Mouse (Mus musculus) retina, postnatal 1 day (tissue): ENCODE measurements around the gene Lrrc8b.

Experiments
- DNase-seq: peaks from one replicate; pipeline ENCODE4 v3.0.0-alpha.2; 2012

Lrrc8b gene

GRCm38 (mm10) chr5:105415198-105415791, at the start of gene Lrrc8b:
Gene Lrrc8b, plus strand, starts transcription at chr5:105415775.
- DNase-seq: peak; percentile 92

- no peak for DNase-seq
Measured at GRCm38 (mm10) chr5:105381482-105381881, 34.1 kb upstream of the Lrrc8b start.

- no peak for DNase-seq
Measured at GRCm38 (mm10) chr5:105390346-105390745, 25.2 kb upstream of the Lrrc8b start.

GRCm38 (mm10) chr5:105393731-105394130, 21.8 kb upstream of the Lrrc8b start:
- DNase-seq: no peak

GRCm38 (mm10) chr5:105395188-105395587, 20.4 kb upstream of the Lrrc8b start:
- no peak for DNase-seq

- no peak for DNase-seq
Measured at GRCm38 (mm10) chr5:105398966-105399365, 16.6 kb upstream of the Lrrc8b start.

GRCm38 (mm10) chr5:105399631-105400423, 15.7 kb upstream of the Lrrc8b start:
- DNase-seq: peak; percentile 84

GRCm38 (mm10) chr5:105400424-105401375, 14.9 kb upstream of the Lrrc8b start:
- peak; percentile 11 for DNase-seq

GRCm38 (mm10) chr5:105401536-105401935, 14.0 kb upstream of the Lrrc8b start:
- no peak for DNase-seq

GRCm38 (mm10) chr5:105404961-105405360, 10.6 kb upstream of the Lrrc8b start:
- DNase-seq: peak; percentile 80

GRCm38 (mm10) chr5:105407661-105408060, 7.9 kb upstream of the Lrrc8b start:
- DNase-seq: no peak

GRCm38 (mm10) chr5:105409092-105409491, 6.5 kb upstream of the Lrrc8b start:
- DNase-seq: peak; percentile 14

GRCm38 (mm10) chr5:105410521-105411293, 4.9 kb upstream of the Lrrc8b start:
- DNase-seq: peak; percentile 39

GRCm38 (mm10) chr5:105411294-105411570, 4.3 kb upstream of the Lrrc8b start:
- DNase-seq: no peak

- no peak for DNase-seq
Measured at GRCm38 (mm10) chr5:105411768-105412167, 3.8 kb upstream of the Lrrc8b start.

GRCm38 (mm10) chr5:105412634-105413033, 2.9 kb upstream of the Lrrc8b start:
- no peak for DNase-seq

GRCm38 (mm10) chr5:105414341-105415120, 1.0 kb upstream of the Lrrc8b start:
- no peak for DNase-seq

GRCm38 (mm10) chr5:105415951-105416675, 538 bp downstream of the Lrrc8b start:
- peak; percentile 45 for DNase-seq

GRCm38 (mm10) chr5:105417217-105417616, 1.6 kb downstream of the Lrrc8b start:
- DNase-seq: no peak

- DNase-seq: no peak
Measured at GRCm38 (mm10) chr5:105418364-105418763, 2.8 kb downstream of the Lrrc8b start.

- DNase-seq: no peak
Measured at GRCm38 (mm10) chr5:105418851-105419250, 3.3 kb downstream of the Lrrc8b start.
